In the genomic region with DNA sequence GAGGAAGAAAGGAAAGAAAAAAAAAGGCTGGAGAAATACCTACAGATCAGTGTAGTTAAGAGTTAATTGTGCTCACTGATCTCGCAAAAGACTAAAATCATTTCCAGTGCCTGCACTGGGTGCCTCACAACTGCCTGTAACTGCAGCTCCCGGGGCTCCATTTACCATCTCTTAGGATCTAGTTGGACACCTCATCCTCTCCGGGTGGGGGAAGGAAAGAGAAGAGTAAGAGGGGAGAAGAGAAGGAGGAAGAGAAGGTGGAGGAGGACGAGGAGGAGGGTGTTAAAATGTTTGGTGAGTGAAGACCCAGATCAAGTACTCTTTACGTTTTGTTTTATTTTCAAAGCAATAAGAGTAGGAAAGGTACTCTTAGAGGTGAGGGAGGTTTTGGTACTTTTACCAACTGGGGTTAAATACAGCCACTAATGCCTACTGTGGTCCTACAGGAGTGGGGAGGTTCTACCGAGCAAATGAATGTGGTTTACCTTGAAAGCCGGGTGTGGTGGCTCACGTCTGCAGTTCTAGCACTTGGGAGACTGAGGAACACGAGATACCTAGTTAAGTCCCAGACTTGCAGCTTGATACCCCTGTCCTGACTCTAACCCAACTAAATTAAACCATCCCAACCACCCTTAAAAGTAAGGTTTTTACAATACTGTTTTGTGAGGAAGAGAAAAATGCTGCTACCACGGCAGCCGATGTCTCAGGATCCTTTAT, we compare ENCODE assay signal across 8 mouse cellular contexts. TPM values are rescaled to one million over a fixed set of nuclear protein-coding genes. Genes with fewer than 3 reads are reported as not detected.
DNase-seq lines count a peak whose midpoint lies in the region; ATAC-seq and TF ChIP-seq lines count a peak whose summit lies in the region.

No protein-coding gene starts in this region.

- H3K9me3 ChIP-seq in forebrain, embryonic 15.5 days: no peaks in the 10 kb centered on the region
- H3K9me3 ChIP-seq in liver, embryonic 13.5 days (replicated peaks): no peaks in the 10 kb centered on the region
- H3K9me3 ChIP-seq in stomach, embryonic 15.5 days: no peaks in the 10 kb centered on the region

- peak overlapping the region; percentile 88 for H3K9ac ChIP-seq in forebrain, embryonic 15.5 days (replicated peaks)
- H3K9ac ChIP-seq in liver, embryonic 13.5 days: peak overlapping the region; percentile 83
- H3K9ac ChIP-seq in stomach, embryonic 15.5 days: peak overlapping the region; percentile 32; the same call in 1 of the 2 replicates

- H3K4me2 ChIP-seq in forebrain, embryonic 15.5 days (replicated peaks): peak overlapping the region; percentile 66
- peak overlapping the region; percentile 88 for H3K4me2 ChIP-seq in liver, embryonic 13.5 days
- H3K4me2 ChIP-seq in stomach, embryonic 15.5 days: peak overlapping the region; percentile 65

- peak overlapping the region; percentile 69 for H3K27ac ChIP-seq in left cerebral cortex, adult 2 months
- peak overlapping the region; percentile 88 for H3K27ac ChIP-seq in forebrain, embryonic 15.5 days (replicated peaks)
- peak overlapping the region; percentile 87 for H3K27ac ChIP-seq in liver, embryonic 13.5 days
- peak overlapping the region; percentile 97 for H3K27ac ChIP-seq in stomach, embryonic 15.5 days

- 8% methylated on average over 11 of the region's 11 CpGs for WGBS in forebrain, embryonic 15.5 days
- 3% methylated on average over 11 of the region's 11 CpGs for WGBS in liver, embryonic 13.5 days (ENCODE audit: insufficient replicate concordance)
- 5% methylated on average over 11 of the region's 11 CpGs for WGBS in stomach, embryonic 15.5 days

- peak; percentile 44 for ATAC-seq in forebrain, embryonic 15.5 days (replicated peaks)
- ATAC-seq in liver, embryonic 13.5 days (ENCODE audit: low read depth): peak; percentile 41
- ATAC-seq in stomach, embryonic 15.5 days (ENCODE audit: insufficient read depth, low FRiP score, low read depth): no peak

- DNase-seq in left cerebral cortex, adult 2 months (ENCODE audit: extremely low spot score in 1 of 2, low spot score in 2 of 2): no peak
- no peak for DNase-seq in left cerebral cortex, adult 11 months (ENCODE audit: low spot score)
- DNase-seq in adipocyte (ENCODE audit: low spot score): peak; percentile 12
- peak; percentile 15 for DNase-seq in liver, embryonic 13.5 days
- no peak for DNase-seq in right cerebral cortex, adult 2 months (ENCODE audit: low spot score in 2 of 2)
- no peak for DNase-seq in gastrocnemius, postnatal 36 days

- no peaks in the 10 kb centered on the region for H3K27me3 ChIP-seq in forebrain, embryonic 15.5 days
- no peaks in the 10 kb centered on the region for H3K27me3 ChIP-seq in liver, embryonic 13.5 days
- H3K27me3 ChIP-seq in stomach, embryonic 15.5 days (replicated peaks): no peaks in the 10 kb centered on the region

- H3K36me3 ChIP-seq in forebrain, embryonic 15.5 days: no peaks in the 10 kb centered on the region
- no peaks in the 10 kb centered on the region for H3K36me3 ChIP-seq in liver, embryonic 13.5 days
- no peaks in the 10 kb centered on the region for H3K36me3 ChIP-seq in stomach, embryonic 15.5 days

- intact Hi-C loops in left cerebral cortex, adult 2 months (cut with DNase I): no loop called here
- intact Hi-C loops in gastrocnemius, postnatal 36 days (cut with DNase I): no loop called here

- TF ChIP-seq CTCF in left cerebral cortex, adult 2 months (IDR thresholded peaks at IDR 0.05): no peak

- H3K4me3 ChIP-seq in left cerebral cortex, adult 2 months: peak overlapping the region; percentile 80
- H3K4me3 ChIP-seq in forebrain, embryonic 15.5 days: peak overlapping the region; percentile 94
- H3K4me3 ChIP-seq in liver, embryonic 13.5 days (replicated peaks): peak overlapping the region; percentile 84
- H3K4me3 ChIP-seq in stomach, embryonic 15.5 days (replicated peaks): peak overlapping the region; percentile 93

- H3K4me1 ChIP-seq in forebrain, embryonic 15.5 days: peaks cover 23% of the 10 kb centered on the region
- H3K4me1 ChIP-seq in liver, embryonic 13.5 days (replicated peaks): peaks cover 26% of the 10 kb centered on the region
- peaks cover 18% of the 10 kb centered on the region; the same call in 1 of the 2 replicates for H3K4me1 ChIP-seq in stomach, embryonic 15.5 days

RNA-seq across cellular contexts. Expression of gene Atg5, which starts 0.6 kb away (rescaled TPM):
- 10 to 100 TPM; 20.7 to 24.8 TPM for total RNA-seq in left cerebral cortex, adult 2 months (2021)
- 48.0 and 49.0 TPM in 2 replicates for polyA plus RNA-seq in forebrain, embryonic 15.5 days (2015; fragmentation: Nextera tagmentation; extraction: Ambion mirVana)
- 26.5 and 28.1 TPM in 2 replicates for polyA plus RNA-seq in liver, embryonic 13.5 days (2015; fragmentation: Nextera tagmentation; extraction: Ambion mirVana)
- polyA plus RNA-seq in stomach, embryonic 15.5 days (2015; fragmentation: Nextera tagmentation; extraction: Ambion mirVana): 46.0 and 46.4 TPM in 2 replicates
- total RNA-seq in gastrocnemius, postnatal 36 days (2021): 1 to 10 TPM; 8.9 to 9.3 TPM

Comparison
In these comparisons a context has a peak if more than half of its experiments do, and no peak if none do; other contexts are left out.
1. DNase-seq: peak in adipocyte (single experiment) and liver, embryonic 13.5 days (single experiment); none in left cerebral cortex, adult 2 months (0 of 2), left cerebral cortex, adult 11 months (single experiment), right cerebral cortex, adult 2 months (0 of 2) and gastrocnemius, postnatal 36 days (0 of 2).
2. H3K9ac ChIP-seq: peak in every context shown above with its lines; median percentile 88 in forebrain, embryonic 15.5 days; 83 in liver, embryonic 13.5 days; 32 in stomach, embryonic 15.5 days.
3. Peak in every context shown above with its lines, with median percentiles within 50 percentile points of each other: H3K27ac ChIP-seq, H3K4me3 ChIP-seq and H3K4me2 ChIP-seq.